ENCODE assay signal across 13 mouse cellular contexts in the genomic region with DNA sequence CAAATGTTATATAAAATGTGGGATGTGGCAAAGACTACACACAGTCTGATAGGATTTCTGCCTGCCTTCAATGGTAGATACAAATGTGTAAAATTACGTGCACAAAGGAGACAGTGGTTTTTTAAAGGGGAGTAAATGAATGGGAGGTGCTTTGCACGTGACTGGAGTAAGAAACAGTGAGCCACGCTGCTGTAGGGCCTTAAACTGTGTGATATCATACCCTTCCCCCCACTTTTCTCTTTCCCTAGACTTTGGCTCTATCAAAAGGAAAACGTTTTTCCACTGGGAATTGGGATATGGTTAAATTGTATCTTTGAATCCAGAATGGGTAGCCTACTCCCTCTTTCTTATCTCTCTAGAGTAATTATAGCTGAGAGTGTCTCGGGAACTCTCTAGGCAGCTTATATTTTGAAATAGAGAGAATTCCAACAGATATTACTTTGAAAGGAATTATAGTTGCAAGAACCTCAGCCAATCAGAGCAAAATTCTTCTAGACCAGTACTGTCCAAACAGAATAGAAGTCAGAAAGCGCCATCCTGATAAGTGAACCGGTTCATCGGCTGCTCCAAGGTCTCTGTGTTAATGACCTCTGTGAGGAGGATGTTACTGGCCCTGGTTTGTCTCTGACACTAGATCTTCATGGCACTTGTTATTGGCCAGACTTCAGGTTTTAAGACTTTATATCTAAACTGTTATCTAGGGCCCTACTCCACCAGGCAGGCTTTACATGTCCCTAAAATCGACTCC.
DNase-seq lines count a peak whose midpoint lies in the region; ATAC-seq and TF ChIP-seq lines count a peak whose summit lies in the region.
"Had no signal": no experiment of that assay in that cellular context is flagged by ENCODE, and none has a peak within 500 bp of the region (broad histone marks: within the 10 kb centered on the region; RNA-seq: fewer than 3 reads in every experiment).

No protein-coding gene starts in this region.

- H3K36me3 ChIP-seq in heart, embryonic 11.5 days (ENCODE audit: control insufficient read depth, insufficient read depth, low read length), result no peaks in the 10 kb centered on the region
- H3K36me3 ChIP-seq in liver, adult 2 months (ENCODE audit: control insufficient read depth, insufficient read depth, low read length), result no peaks in the 10 kb centered on the region
- no peaks in the 10 kb centered on the region for H3K36me3 ChIP-seq in hindbrain, embryonic 16.5 days (ENCODE audit: control insufficient read depth, insufficient read depth, low read length)

- peak overlapping the region; percentile 16; the same call in 1 of the 2 replicates for H3K27ac ChIP-seq in heart, embryonic 11.5 days (ENCODE audit: low read depth, low read length)
- no peak overlapping the region for H3K27ac ChIP-seq in liver, adult 2 months (replicated peaks; ENCODE audit: insufficient read depth, low read depth, low read length)
- H3K27ac ChIP-seq in hindbrain, embryonic 16.5 days (ENCODE audit: low read depth, low read length), result peak overlapping the region; percentile 37
- H3K27ac ChIP-seq: left cerebral cortex, adult 2 months; macrophage had no signal

- no peak for TF ChIP-seq CTCF in liver, adult 2 months (IDR thresholded peaks at IDR 0.05; ENCODE audit: low read depth, low read length)

- 26% methylated on average over 9 of the region's 9 CpGs for WGBS in heart, embryonic 11.5 days (ENCODE audit: insufficient replicate concordance)
- WGBS in liver, adult 2 months, result 60% methylated on average over 9 of the region's 9 CpGs
- WGBS in hindbrain, embryonic 16.5 days, result 60% methylated on average over 9 of the region's 9 CpGs

- intact Hi-C loops in heart, postnatal 14 days (cut with DNase I), result no loop called here

- H3K4me2 ChIP-seq in heart, embryonic 11.5 days, result no peak overlapping the region
- no peak overlapping the region for H3K4me2 ChIP-seq in hindbrain, embryonic 16.5 days (ENCODE audit: low read length)

- DNase-seq in heart, postnatal 14 days, result no peak
- DNase-seq in liver, adult 2 months (ENCODE audit: extremely low read depth, low read depth, low spot score), result peak; percentile 7
- DNase-seq in liver (no peak), MEL-GATA-1-ER (ENCODE audit: extremely low read depth, low read depth) (peak; percentile 7)
- DNase-seq in layer of hippocampus, postnatal 14 days (ENCODE audit: low spot score in 2 of 2), result no peak
- no peak for DNase-seq in retina, postnatal 1 day
- DNase-seq: adrenal gland, postnatal 10 days; kidney, adult 8-10 months had no signal

- no peaks in the 10 kb centered on the region for H3K27me3 ChIP-seq in heart, embryonic 11.5 days (ENCODE audit: control insufficient read depth, insufficient read depth, low read length)
- no peaks in the 10 kb centered on the region for H3K27me3 ChIP-seq in liver, adult 2 months (ENCODE audit: control insufficient read depth, insufficient read depth, low read length)
- H3K27me3 ChIP-seq in hindbrain, embryonic 16.5 days (replicated peaks; ENCODE audit: control insufficient read depth, insufficient read depth, low read length), result no peaks in the 10 kb centered on the region
- H3K27me3 ChIP-seq: Patski had no signal

- no peaks in the 10 kb centered on the region for H3K9me3 ChIP-seq in heart, embryonic 11.5 days (replicated peaks; ENCODE audit: control insufficient read depth, low read length)
- no peaks in the 10 kb centered on the region for H3K9me3 ChIP-seq in hindbrain, embryonic 16.5 days (ENCODE audit: control insufficient read depth, low read length)

- no peak for ATAC-seq in heart, embryonic 11.5 days (replicated peaks; ENCODE audit: insufficient number of reproducible peaks, low FRiP score, low TSS enrichment)
- no peak; the same call in 1 of the 2 replicates for ATAC-seq in hindbrain, embryonic 16.5 days
- ATAC-seq: Patski had no signal

- peaks cover 16% of the 10 kb centered on the region for H3K4me1 ChIP-seq in heart, embryonic 11.5 days (ENCODE audit: control insufficient read depth, insufficient read depth, low read length)
- H3K4me1 ChIP-seq in liver, adult 2 months (ENCODE audit: control insufficient read depth, insufficient read depth, low read length), result no peaks in the 10 kb centered on the region
- peaks cover 8% of the 10 kb centered on the region; the same call in 1 of the 2 replicates for H3K4me1 ChIP-seq in hindbrain, embryonic 16.5 days (ENCODE audit: control insufficient read depth, insufficient read depth, low read depth, low read length)

- H3K4me3 ChIP-seq in heart, embryonic 11.5 days (ENCODE audit: low read depth, low read length), result no peak overlapping the region
- no peak overlapping the region for H3K4me3 ChIP-seq in liver, adult 2 months (ENCODE audit: insufficient read depth, low read depth, low read length)
- H3K4me3 ChIP-seq in hindbrain, embryonic 16.5 days (ENCODE audit: low read length), result no peak overlapping the region
- H3K4me3 ChIP-seq: left cerebral cortex, adult 2 months had no signal

- no peaks in the 10 kb centered on the region for H3K79me2 ChIP-seq in liver, adult 2 months (ENCODE audit: control insufficient read depth, insufficient read depth, low read length)

- no peak overlapping the region for H3K9ac ChIP-seq in heart, embryonic 11.5 days (ENCODE audit: low read depth, low read length)
- H3K9ac ChIP-seq in liver, adult 2 months (ENCODE audit: low read depth, low read length), result no peak overlapping the region
- H3K9ac ChIP-seq in hindbrain, embryonic 16.5 days (ENCODE audit: low read depth, low read length), result no peak overlapping the region

- TF ChIP-seq POLR2A in liver, adult 2 months (IDR thresholded peaks at IDR 0.05; ENCODE audit: extremely low read depth, insufficient read depth, low read length), result no peak

Comparison
In these comparisons a context has a peak if more than half of its experiments do, and no peak if none do; other contexts are left out.
1. DNase-seq: peak in liver, adult 2 months (single experiment) and MEL-GATA-1-ER (single experiment); none in heart, postnatal 14 days (0 of 2), liver (single experiment), layer of hippocampus, postnatal 14 days (0 of 2) and retina, postnatal 1 day (single experiment).